Mouse (Mus musculus) hindbrain, embryonic 11.5 days (tissue): ENCODE measurements around the gene Sema3b. TPM values are rescaled to one million over a fixed set of nuclear protein-coding genes. Genes with fewer than 3 reads are reported as not detected.

ENCODE experiments used
- ATAC-seq: fragments of 200-750 bp; cut with Nextera tagmentation; 2 replicates; pipeline ENCODE4 v1.8.0; 2017; ENCODE audit warnings: mild to moderate bottlenecking, moderate TSS enrichment, moderate library complexity; ENCODE audit not compliant: low FRiP score
- DNase-seq: peaks from one replicate; pipeline ENCODE4 v3.0.0-alpha.2; 2015; ENCODE audit warnings: low spot score
- H3K27ac ChIP-seq: fragments of 300-500 bp; sonication (generic); 2 replicates; pipeline ENCODE4 v1.5.1; 2014; ENCODE audit warnings: mild to moderate bottlenecking, low read depth, low read length
- H3K27me3 ChIP-seq: fragments of 300-500 bp; sonication (generic); 2 replicates; pipeline ENCODE4 v1.6.1; 2014; ENCODE audit warnings: mild to moderate bottlenecking, low read length, moderate library complexity, mixed read lengths; ENCODE audit not compliant: control insufficient read depth, insufficient read depth
- H3K36me3 ChIP-seq: fragments of 300-500 bp; sonication (generic); 2 replicates; pipeline ENCODE4 v1.6.1; 2014; ENCODE audit warnings: mild to moderate bottlenecking, low read length, moderate library complexity, mixed read lengths; ENCODE audit not compliant: control insufficient read depth, insufficient read depth
- H3K4me1 ChIP-seq: fragments of 300-500 bp; sonication (generic); replicated peaks from 2 replicates; pipeline ENCODE4 v1.6.1; 2014; ENCODE audit warnings: low read length, mixed read lengths; ENCODE audit not compliant: control insufficient read depth, insufficient read depth
- H3K4me2 ChIP-seq: fragments of 300-500 bp; sonication (generic); replicated peaks from 2 replicates; pipeline ENCODE4 v1.6.1; 2014; ENCODE audit warnings: mild to moderate bottlenecking, low read depth, low read length
- H3K4me3 ChIP-seq: fragments of 300-500 bp; sonication (generic); 2 replicates; pipeline ENCODE4 v1.5.1; 2014; ENCODE audit warnings: low read depth, low read length
- H3K9ac ChIP-seq: fragments of 300-500 bp; sonication (generic); 2 replicates; pipeline ENCODE4 v1.6.1; 2014; ENCODE audit warnings: low read depth, low read length
- H3K9me3 ChIP-seq: fragments of 300-500 bp; sonication (generic); 2 replicates; pipeline ENCODE4 v1.6.1; 2016; ENCODE audit warnings: low read length; ENCODE audit not compliant: control insufficient read depth
- WGBS: fragments of 180-500 bp; shearing (Covaris S2); extraction: QIAGEN DNeasy Blood & Tissue Kit; methylation state at CpG from one replicate; pipeline ENCODE4 v1.1.7; 2014; 5-methylcytosine and 5-hydroxymethylcytosine counted together
- polyA plus RNA-seq: library from polyadenylated mRNA; unstranded; fragments of >200 nt; fragmentation: Nextera tagmentation; extraction: Ambion mirVana; gene quantifications from 2 replicates; pipeline ENCODE4 v1.2.1, GENCODE M21; 2014

Sema3b gene
- polyA plus RNA-seq, 1 experiment from 2014 or later = 1.4 TPM

GRCm38 (mm10) chr9:107645577-107645976 is 36.5 kb upstream of the Sema3b start:
- no peak overlapping the region for H3K9ac ChIP-seq
- no peak overlapping the region for H3K4me3 ChIP-seq
- H3K4me1 ChIP-seq = peaks cover 3% of the 10 kb centered on the region; the same call in 1 of the 2 replicates
- 10% methylated on average over 5 of the region's 5 CpGs for WGBS
- H3K27me3 ChIP-seq = no peaks in the 10 kb centered on the region
- H3K4me2 ChIP-seq = no peak overlapping the region
- H3K36me3 ChIP-seq = no peaks in the 10 kb centered on the region
- ATAC-seq (peak; percentile 60; the same call in 1 of the 2 replicates), DNase-seq (peak; percentile 94)
- no peak overlapping the region for H3K27ac ChIP-seq
- H3K9me3 ChIP-seq = no peaks in the 10 kb centered on the region

- H3K4me2 ChIP-seq = no peak overlapping the region
- ATAC-seq (peak; percentile 15; the same call in 1 of the 2 replicates), DNase-seq (no peak)
- H3K4me3 ChIP-seq = no peak overlapping the region
- H3K9ac ChIP-seq = no peak overlapping the region
- H3K4me1 ChIP-seq = peaks cover 3% of the 10 kb centered on the region
- 57% methylated on average over 7 of the region's 7 CpGs for WGBS
- no peaks in the 10 kb centered on the region for H3K27me3 ChIP-seq
- no peaks in the 10 kb centered on the region for H3K9me3 ChIP-seq
- no peaks in the 10 kb centered on the region for H3K36me3 ChIP-seq
- no peak overlapping the region for H3K27ac ChIP-seq
Measured at GRCm38 (mm10) chr9:107645153-107645510, 36.1 kb upstream of the Sema3b start.

GRCm38 (mm10) chr9:107644495-107645152 is 35.6 kb upstream of the Sema3b start:
- Histone ChIP-seq H3K27ac (0 out of 2 replicates have a peak overlapping the region, but pooled peaks have one; percentile 14), H3K9me3 (no peaks in the 10 kb centered on the region)
- 5% methylated on average over 35 of the region's 35 CpGs for WGBS

GRCm38 (mm10) chr9:107643544-107644214 is 34.6 kb upstream of the Sema3b start:
- no peak overlapping the region; the same call in 1 of the 2 replicates for H3K9ac ChIP-seq
- H3K4me1 ChIP-seq = peaks cover 3% of the 10 kb centered on the region
- H3K27ac ChIP-seq = no peak overlapping the region
- ATAC-seq = no peak
- no peaks in the 10 kb centered on the region for H3K27me3 ChIP-seq
- H3K4me3 ChIP-seq = no peak overlapping the region
- WGBS = 92% methylated on average over 13 of the region's 13 CpGs
- no peak overlapping the region for H3K4me2 ChIP-seq
- no peak for DNase-seq
- H3K9me3 ChIP-seq = no peaks in the 10 kb centered on the region
- no peaks in the 10 kb centered on the region for H3K36me3 ChIP-seq

More at GRCm38 (mm10) chr9:107644495-107645152, 35.6 kb upstream of the Sema3b start:
- ATAC-seq (peak; percentile 76), DNase-seq (peak; percentile 98)
- H3K4me1 ChIP-seq = peaks cover 3% of the 10 kb centered on the region
- H3K4me2 ChIP-seq = peak overlapping the region; percentile 47
- no peaks in the 10 kb centered on the region for H3K27me3 ChIP-seq
- H3K36me3 ChIP-seq = no peaks in the 10 kb centered on the region
- H3K9ac ChIP-seq = peak overlapping the region; percentile 58
- peak overlapping the region; percentile 27; the same call in 1 of the 2 replicates for H3K4me3 ChIP-seq

GRCm38 (mm10) chr9:107641666-107642065 is 32.6 kb upstream of the Sema3b start:
- peaks cover 4% of the 10 kb centered on the region for H3K4me1 ChIP-seq
- H3K4me2 ChIP-seq = no peak overlapping the region
- H3K27ac ChIP-seq = no peak overlapping the region
- no peaks in the 10 kb centered on the region for H3K36me3 ChIP-seq
- H3K4me3 ChIP-seq = no peak overlapping the region
- WGBS = 46% methylated on average over 8 of the region's 8 CpGs
- no peaks in the 10 kb centered on the region for H3K27me3 ChIP-seq
- DNase-seq (no peak), ATAC-seq (no peak)
- no peaks in the 10 kb centered on the region for H3K9me3 ChIP-seq
- H3K9ac ChIP-seq = no peak overlapping the region

GRCm38 (mm10) chr9:107640257-107640772 is 31.3 kb upstream of the Sema3b start:
- no peak overlapping the region for H3K27ac ChIP-seq
- WGBS = 41% methylated on average over 8 of the region's 8 CpGs
- H3K4me1 ChIP-seq = peaks cover 6% of the 10 kb centered on the region
- ATAC-seq = no peak
- no peak overlapping the region for H3K4me2 ChIP-seq
- H3K9ac ChIP-seq = no peak overlapping the region
- H3K36me3 ChIP-seq = no peaks in the 10 kb centered on the region
- no peaks in the 10 kb centered on the region for H3K27me3 ChIP-seq
- no peak overlapping the region for H3K4me3 ChIP-seq
- no peaks in the 10 kb centered on the region for H3K9me3 ChIP-seq
- DNase-seq = no peak

GRCm38 (mm10) chr9:107637070-107637469 is 28.0 kb upstream of the Sema3b start:
- no peaks in the 10 kb centered on the region for H3K27me3 ChIP-seq
- H3K4me3 ChIP-seq = no peak overlapping the region
- ATAC-seq (peak; percentile 53), DNase-seq (peak; percentile 85)
- peak overlapping the region; percentile 3; the same call in 1 of the 2 replicates for H3K9ac ChIP-seq
- peak overlapping the region; percentile 81 for H3K27ac ChIP-seq
- H3K4me2 ChIP-seq = 0 out of 2 replicates have a peak overlapping the region, but pooled peaks have one; percentile 1
- 19% methylated on average over 7 of the region's 7 CpGs for WGBS
- H3K36me3 ChIP-seq = no peaks in the 10 kb centered on the region
- no peaks in the 10 kb centered on the region for H3K9me3 ChIP-seq
- H3K4me1 ChIP-seq = peaks cover 10% of the 10 kb centered on the region

- H3K36me3 ChIP-seq = no peaks in the 10 kb centered on the region
- peak within 1 kb of the TSS; percentile 91 for H3K4me3 ChIP-seq
- peak within 1 kb of the TSS; percentile 99 for H3K27ac ChIP-seq
- peak within 1 kb of the TSS; percentile 87 for H3K4me2 ChIP-seq
- H3K27me3 ChIP-seq = no peaks in the 10 kb centered on the region
- WGBS = 2% methylated on average over 38 of the region's 38 CpGs
- ATAC-seq (peak; percentile 89), DNase-seq (peak; percentile 95)
- H3K4me1 ChIP-seq = peaks cover 22% of the 10 kb centered on the region
- H3K9ac ChIP-seq = peak within 1 kb of the TSS; percentile 94
- no peaks in the 10 kb centered on the region for H3K9me3 ChIP-seq
Measured at GRCm38 (mm10) chr9:107635279-107636028, 26.4 kb upstream of the Sema3b start, which contains the start of gene Gnai2. Gene Gnai2, minus strand, starts transcription at chr9:107635367.
